Mouse (Mus musculus): ENCODE measurements around the gene Ppbp.

Gene Ppbp

DNA sequence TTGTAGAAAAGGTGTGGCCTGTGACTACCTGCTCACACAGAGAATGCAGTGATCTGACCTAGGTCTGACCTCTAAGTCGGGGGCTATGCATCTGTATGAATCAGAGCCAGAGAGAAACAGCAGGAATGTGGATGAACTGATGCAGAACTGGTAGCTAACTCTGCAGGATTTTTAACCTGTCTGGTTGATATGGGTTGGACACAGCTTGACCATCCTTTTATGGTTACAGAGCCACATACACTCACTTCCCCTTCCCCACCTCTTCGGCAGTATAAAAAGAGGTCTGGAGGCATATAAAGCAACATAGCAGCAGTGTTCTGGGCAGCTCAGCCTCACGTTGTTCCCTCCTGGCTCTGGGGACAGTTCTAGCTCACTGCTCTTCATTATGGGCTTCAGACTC, at the start of gene Ppbp:
Ppbp (plus strand) TSS at position 301 of the 400 bp plus-strand sequence.
- in situ Hi-C loops (cut with MboI, MseI), result no loop called here

DNA sequence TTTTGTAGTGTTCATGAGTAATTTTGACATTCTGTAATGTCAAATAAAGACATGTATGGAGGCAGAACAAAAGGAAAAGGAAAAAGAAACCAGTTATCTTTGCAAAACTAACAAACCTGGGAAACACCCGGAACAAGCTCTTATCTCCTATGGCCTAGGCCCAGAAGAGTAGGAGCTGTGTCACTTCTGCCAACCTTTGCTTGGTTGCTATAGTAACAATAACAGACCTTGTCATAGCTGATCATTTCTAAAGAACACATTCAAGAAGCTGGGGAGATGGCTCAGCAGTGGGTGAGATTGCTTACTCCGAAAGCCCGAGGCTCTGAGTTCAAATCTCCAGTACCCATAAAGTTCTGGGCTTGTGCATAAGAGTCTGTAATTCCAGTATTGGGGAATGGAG, 45.7 kb upstream of the Ppbp start:
- in situ Hi-C loops (cut with MboI, MseI), result no loop called here

DNA sequence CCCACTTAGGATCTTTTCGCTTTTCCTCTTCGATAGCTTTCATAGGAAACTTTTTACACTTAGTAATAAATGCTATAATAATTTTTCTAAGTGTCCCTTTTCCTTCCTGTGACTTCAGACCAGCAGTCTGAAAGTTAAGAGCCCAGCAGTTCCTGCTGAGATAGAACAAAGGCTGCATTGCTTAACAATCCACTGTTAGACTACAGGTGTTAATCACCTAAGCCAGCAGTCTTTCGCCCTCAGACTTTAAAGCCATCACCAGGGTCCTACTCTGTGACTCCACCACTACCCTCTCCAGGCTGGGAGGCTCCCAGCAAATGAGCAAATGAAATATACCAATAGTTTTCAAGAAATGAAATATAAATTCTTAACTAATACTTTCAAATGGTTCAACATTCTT, 40.1 kb upstream of the Ppbp start:
- in situ Hi-C loops (cut with MboI, MseI), result no loop called here

DNA sequence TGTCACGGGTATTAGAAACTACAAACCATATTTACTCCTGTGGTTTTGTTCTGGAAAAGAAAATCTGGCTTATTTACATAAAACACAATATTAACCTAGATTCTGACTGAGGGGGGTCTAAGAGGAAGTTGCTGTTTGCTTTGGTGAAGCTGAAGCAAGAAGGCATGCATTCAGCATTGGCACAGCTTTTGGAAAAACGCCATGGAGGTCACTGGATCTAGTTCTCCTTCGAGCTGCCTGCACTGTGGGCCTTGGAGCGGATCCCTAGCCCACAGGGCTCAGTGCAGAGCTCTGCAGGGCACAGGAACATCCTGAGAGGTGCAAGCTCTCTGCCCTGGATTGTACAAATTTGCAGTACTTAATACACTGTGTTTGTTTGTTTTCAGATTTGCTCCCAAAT, 36.8 kb upstream of the Ppbp start:
- in situ Hi-C loops (cut with MboI, MseI), result no loop called here

DNA sequence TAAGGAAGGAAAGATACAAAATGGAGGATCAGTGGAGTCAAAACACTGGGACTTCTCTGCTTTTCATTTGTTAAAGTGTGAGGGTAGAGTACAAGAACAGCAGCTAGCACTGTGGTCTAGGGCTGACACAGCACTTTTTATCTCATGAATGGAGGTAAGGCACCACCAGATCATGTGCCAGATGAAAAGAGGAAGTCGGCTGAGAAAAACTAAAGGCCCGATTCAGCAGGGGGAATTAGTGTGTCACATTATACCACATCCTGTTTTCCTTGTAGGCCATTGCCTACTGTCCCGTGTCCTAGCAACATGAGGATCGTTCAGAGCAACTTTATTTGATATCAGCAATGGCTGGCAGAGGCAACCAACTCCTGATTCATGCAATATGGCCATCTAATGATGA, 26.3 kb upstream of the Ppbp start:
- in situ Hi-C loops (cut with MboI, MseI), result no loop called here

DNA sequence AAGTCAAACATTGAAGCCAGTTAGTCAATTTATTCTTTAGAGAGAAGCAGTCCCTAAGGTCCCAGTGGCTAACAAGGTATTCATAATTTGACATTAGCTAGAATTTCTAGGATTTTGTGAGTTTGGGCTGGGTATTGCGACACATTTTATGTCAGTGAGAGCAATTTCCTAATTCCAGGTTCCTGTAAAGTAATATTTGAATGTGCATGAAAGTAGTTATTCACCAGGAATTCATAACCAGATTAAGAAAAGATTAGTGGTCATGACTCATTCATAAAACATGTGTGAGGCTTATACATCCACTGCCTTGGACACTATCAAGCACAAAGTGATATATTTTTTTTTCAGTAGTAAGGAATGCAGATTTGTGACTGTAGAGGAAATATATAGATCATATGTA, 14.4 kb upstream of the Ppbp start:
- in situ Hi-C loops (cut with MboI, MseI), result no loop called here

DNA sequence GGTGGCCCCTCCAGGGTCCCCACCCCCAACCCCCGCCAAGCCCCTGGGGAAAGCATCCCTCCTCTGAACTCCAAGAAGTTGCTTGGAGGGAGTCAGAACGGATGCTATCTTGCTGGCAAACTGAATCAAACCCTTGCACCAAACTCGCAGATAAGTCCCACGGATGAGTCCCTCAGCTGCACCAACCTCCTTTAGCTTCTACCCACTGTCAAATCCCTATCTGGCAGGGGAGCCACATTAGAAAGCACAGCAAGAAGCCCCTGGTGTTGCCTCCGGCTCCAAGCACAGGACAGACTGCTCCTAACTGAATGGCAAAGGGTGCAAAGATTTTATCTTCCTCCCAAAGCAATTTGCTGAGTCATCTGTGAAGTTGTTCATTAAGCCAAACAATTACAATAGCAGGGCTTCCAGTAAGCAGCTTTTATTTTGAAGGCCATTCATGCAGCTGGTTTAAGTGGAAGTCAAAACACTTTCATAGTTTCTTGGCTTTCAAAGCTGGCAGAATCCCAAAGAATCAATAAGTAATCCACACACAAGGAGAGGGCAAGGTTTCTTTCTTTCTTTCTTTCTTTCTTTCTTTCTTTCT, 10.2 kb upstream of the Ppbp start:
- in situ Hi-C loops (cut with MboI, MseI), result no loop called here

DNA sequence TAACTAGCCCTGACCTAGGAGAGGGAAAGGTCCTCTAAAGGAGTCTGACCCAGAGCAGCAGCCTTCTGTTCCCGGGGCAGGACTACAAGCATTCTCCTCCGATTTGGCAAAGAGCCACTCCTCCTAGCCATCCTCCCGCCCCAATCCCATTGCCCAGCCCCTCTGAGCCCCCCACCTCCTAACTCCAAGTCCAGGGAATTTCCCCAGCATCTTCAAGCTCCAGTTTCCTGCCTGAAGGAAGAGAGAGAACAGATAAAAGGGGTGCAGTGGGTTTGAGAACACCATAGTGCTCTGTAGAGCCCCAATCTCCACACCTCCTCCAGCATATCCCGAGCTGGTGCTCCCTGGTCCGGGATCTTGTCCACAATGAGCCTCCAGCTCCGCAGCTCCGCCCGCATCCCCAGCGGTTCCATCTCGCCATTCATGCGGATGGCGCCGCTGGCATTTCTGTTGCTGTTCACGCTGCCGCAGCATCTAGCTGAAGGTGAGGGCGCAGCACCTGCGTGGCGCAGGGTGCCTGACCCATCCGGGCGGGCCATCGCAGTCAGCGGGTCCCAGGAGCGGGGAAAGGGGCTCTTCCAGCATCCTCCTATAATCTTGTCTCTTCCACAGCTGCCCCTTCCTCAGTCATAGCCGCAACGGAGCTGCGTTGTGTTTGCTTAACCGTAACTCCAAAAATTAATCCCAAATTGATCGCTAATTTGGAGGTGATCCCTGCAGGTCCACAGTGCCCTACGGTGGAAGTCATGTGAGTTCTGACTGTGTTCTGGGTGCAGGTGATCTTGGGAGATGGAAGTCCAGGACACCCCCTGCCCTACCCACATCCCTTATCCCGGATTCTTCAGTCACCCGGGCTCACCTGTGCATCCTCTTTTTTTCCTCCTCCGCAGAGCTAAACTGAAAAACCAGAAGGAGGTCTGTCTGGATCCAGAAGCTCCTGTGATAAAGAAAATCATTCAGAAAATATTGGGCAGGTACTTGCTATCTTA, 8.9 kb upstream of the Ppbp start, which contains the start of gene Cxcl5:
Cxcl5 (plus strand) TSS at position 284 of the 989 bp plus-strand sequence.
- in situ Hi-C loops (cut with MboI, MseI), result no loop called here

DNA sequence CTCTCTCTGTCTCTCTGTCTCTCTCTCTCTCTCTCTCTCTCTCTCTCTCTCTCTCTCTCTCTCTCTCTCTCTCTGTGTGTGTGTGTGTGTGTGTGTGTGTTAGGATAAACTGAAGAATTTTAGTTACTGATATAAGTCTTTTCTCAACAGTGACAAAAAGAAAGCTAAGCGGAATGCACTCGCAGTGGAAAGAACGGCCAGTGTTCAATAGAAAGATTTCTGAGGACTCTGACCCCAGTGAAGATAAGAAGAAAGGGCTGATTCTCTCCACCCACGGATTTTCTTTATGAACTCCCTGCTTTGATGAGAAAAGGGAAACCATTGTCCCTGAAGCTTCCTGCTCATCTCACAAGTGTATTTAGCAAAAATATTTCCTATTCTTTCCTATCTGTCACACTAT, 8.0 kb upstream of the Ppbp start:
- in situ Hi-C loops (cut with MboI, MseI), result no loop called here

DNA sequence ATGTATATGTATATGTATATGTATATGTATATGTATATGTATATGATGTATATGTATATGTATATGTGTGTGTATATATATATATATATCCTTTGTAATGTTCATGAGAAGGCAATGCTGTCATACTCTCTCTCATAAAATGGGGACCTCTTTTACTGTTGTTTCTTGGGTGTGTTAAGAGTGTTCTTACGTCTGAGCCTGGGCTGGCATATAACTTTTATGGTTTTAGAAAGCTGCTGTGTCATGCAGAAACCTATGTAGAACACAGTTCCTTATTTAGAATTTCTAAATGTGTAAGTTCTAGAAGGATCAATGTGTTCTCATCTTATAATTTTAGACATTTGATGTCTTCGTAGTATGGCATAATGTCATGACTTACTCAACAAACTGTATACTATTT, 7.5 kb upstream of the Ppbp start:
- in situ Hi-C loops (cut with MboI, MseI), result no loop called here

DNA sequence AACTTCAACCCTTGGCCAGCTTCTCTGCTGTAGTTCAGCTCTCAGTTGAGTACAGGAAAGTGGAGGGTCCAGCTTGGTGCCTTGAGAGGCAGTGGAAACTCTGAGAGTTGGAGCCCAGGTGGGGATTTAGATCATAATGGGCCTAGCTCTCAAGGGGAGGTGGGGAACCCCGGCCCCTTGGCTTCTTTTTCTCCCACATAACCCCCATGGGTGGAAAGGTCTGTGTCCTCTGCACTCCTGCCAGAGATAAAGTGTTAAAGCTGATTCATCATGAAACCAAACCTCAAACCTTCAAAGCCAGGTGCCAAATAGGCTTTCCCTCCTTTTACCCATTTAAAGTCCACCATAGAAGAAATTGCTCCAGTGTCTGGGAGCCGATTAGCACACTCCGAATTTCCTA, 6.5 kb upstream of the Ppbp start:
- in situ Hi-C loops (cut with MboI, MseI), result no loop called here

DNA sequence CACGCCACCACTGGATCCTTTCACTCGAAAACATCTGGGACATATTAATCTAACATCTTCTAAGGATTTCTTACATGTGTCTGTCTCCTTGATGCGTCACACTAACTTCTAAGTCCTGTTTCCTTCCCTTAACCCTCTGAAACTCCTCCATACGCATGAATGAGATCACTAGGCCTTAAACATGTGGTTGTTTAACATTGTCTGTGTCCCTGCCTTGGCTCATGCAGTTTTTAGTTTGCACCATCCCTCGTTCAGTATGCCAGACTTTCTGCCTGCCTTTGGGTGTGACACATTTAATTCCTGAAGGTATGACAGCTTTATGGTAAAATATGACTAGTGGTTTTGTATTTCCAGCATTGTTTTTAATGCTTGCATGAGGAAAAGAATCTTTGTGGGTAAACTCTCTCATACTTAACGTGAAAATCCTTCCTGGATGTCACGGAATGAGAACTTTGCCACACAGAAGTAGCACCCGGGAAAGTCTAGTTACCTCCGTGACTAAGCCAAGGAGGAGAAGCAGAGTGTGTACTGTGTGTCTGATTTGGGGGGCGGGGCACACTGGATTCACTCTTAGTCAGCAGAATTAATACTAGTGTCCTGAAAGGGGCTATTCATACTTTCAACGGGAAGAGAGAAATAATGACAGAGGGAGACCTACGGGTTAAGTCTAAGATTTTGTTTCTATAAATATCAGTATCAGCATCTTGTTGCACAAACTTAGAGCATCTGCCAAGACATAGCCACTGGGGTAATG, 4.2 kb upstream of the Ppbp start:
- in situ Hi-C loops (cut with MboI, MseI), result no loop called here

DNA sequence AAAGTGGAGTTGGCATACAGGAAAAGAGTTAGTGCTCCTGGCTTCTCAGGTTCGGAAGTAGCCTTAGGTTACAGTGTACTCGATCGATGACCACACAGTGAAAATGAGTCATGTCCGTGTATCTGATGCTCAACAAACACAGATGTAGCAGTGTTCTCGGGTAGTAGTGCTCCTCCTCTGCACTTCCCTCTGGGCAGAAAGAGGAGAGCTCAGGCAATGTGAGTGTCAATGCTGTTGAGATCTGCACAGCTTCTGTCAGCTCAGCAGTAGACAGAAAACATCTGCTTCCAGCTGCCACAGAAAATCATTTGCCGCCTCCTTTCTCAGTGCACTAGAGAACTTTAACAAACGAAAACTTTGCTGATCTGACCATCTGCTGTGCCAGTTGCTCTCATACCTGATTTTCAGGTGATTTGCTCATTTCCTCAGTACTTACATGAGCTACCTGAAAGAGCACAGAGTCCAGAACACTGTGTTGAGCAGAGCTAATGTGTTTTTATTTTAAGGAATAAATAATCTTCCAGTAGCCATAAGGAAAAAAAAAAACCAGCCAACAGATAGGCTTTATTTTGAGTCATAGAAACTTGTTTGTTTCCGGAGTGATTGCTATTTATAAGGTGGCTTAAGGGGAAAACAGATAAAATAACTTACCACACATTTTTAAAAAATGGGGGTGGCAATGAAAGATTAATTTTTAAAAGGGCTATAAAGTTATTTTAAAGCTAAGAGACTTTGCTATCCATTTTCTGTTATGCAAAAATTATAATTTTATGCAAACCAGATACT, 2.3 kb upstream of the Ppbp start:
- in situ Hi-C loops (cut with MboI, MseI), result no loop called here

DNA sequence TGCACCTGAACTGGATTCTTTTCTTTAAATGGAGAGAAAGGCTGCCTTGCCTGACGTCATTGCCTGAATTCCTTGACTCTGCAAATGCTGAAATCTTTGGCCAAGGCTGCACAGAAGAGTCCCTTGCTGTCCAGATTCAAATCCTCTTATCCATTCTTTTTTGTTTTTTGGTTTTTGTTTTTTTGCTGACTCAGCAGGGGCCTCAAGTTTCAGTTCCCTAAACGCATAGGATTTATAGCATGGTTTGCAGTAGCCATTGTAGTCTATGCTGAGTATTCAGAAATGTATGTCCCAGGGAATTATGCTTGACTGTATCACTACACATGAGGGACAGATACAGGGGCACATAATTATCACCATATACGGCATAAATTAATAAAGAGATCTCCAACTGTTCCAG, 3.1 kb downstream of the Ppbp start:
- in situ Hi-C loops (cut with MboI, MseI), result no loop called here

DNA sequence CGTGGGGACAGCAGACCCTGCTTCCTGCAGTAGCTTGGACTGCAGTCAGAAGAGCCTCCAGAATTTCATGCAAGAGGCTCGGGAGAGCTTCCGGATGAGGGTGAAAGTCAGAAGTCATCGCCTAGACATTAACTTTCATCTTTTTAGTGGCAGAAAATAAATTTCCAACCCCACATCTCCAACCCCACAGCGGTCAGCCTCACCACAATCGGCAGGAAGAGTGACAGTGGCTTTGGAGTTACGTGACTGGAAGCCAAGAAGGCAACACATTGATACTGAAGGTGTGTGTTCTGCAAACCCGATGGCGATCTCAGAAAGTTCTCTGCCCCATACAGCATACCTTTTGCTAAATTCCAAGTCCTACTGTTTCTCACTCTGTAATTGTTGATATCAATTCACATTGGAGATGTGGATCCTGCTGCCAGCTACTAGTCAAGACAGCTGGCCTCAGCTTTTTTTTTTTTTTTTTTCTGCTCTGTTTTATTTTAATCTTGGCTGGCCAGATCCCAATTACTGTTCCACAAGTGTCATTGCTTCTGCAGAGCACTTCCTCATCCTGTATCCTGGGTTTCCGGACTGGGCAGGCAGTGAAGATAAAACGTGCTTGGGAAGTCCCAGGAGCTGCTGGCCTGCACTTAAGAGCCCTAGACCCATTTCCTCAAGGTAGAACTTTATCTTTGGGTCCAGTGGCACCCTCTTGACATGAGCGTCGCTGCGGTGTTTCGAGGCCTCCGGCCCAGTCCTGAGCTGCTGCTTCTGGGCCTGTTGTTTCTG, 3.7 kb downstream of the Ppbp start, which contains the start of gene Pf4:
Pf4 (plus strand) TSS at position 556 of the 774 bp plus-strand sequence.
- in situ Hi-C loops (cut with MboI, MseI), result no loop called here

DNA sequence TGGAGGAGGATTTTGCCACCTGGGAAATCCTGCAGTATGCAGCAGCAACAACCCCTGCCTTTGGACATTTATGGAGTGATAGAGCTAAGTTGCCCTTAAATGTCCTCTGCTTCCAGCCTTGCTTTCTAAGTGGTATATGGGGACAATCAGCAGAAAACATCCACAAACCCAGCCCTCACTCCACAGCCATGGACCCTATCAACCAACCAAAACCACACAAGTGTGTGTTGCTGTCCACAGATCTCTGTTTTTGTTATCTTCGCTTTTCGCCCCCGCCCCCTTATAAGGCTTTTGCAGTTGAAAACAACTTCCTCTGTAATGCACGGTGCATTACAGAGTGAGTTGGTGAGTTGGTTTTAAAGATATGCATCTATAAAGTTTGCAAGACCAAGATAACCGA, 7.2 kb downstream of the Ppbp start:
- in situ Hi-C loops (cut with MboI, MseI), result no loop called here

DNA sequence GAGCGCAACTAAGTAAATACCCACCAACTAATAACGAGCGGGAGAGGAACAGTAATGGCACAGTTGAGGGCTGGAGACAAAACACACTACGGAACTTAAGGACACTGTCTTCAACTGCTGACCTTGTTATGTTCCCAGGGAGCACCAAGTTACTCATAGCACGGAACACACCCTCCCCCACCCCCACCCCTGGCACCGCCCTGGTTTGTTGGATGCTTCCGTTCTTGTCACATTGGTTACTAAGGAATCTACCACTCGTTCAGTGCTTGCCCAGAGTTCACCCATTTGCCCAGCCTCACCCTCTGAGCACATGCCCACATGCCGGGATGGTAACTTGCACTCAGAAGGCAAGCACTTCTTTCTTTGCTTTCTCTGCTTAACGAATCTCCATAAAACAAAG, 9.3 kb downstream of the Ppbp start:
- in situ Hi-C loops (cut with MboI, MseI), result no loop called here

DNA sequence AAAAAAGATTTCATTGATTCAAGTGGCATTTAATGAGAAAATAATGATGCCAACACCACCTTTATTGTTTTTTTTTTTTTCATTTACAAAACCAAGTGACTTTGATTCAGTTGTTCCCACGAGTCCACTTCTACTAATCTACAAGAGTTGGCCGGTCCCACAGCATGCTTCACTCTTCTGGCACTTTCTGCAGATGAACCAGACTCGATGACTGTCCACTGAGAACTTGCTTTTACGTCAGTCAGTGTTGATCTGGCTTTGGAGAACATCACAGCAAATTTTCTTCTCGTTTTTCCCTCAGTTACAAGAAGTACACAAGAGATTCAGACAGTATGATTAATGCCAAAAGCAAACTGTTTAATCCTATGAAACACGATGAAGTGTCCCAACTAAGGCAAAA, 10.5 kb downstream of the Ppbp start:
- in situ Hi-C loops (cut with MboI, MseI), result no loop called here

DNA sequence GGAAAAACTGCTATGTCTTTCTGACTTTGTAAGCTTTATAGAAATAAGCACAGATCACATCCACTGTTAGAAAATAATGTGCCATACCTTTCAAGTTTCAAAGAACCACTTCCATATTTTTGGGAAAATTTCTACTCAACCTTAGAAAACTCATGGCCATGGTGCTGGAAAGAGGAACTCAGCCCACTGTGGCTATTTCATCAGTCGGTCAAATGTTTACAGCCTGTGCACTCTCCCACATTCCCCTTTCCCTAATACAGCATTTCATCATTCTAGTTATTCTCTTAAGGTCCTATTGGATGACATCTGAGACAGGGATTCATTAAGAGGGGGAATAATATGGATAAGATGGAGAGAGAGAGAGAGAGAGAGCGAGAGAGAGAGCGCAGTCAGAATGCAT, 15.4 kb downstream of the Ppbp start:
- in situ Hi-C loops (cut with MboI, MseI), result no loop called here

DNA sequence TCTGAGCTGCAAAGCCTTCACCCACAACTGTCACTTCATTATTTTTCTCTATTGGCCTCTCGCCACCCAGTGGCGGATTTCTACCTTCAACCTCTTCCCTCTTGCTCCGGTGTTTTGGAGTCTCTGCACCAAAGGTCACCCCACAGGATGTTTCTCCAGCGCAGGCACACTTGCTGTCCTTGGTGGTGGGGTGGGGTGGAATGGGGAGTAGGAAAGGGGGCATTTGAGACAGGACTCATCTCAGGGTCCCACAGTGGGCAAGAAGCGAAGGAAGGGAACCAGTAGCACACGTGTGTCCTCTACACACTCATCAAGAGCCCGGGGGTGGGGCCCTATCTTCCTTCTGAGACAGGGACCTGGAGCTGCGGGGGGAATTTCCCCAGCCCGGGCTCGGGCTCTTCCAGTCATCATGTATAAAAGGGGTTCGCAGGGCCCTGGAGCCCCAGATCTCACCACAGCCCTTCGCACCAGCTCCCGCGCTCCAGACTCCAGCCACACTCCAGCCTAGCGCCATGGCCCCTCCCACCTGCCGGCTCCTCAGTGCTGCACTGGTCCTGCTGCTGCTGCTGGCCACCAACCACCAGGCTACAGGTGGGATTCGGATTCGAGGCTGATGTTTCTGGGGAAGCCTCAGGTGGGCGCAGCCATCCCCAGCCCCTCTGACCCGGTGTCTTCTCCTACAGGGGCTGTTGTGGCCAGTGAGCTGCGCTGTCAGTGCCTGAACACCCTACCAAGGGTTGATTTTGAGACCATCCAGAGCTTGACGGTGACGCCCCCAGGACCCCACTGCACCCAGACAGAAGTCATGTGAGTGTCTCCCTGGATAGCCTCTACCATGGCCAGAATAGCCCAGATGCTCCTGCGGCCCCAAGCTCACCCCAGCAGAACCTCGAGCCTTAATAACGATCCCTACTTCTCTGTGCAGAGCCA, 17.6 kb downstream of the Ppbp start, which contains the start of gene Cxcl3:
Cxcl3 (plus strand) TSS at position 445 of the 930 bp plus-strand sequence.
- in situ Hi-C loops (cut with MboI, MseI), result no loop called here
